Mouse (Mus musculus): ENCODE measurements around the gene Commd2.

Commd2 gene

DNA sequence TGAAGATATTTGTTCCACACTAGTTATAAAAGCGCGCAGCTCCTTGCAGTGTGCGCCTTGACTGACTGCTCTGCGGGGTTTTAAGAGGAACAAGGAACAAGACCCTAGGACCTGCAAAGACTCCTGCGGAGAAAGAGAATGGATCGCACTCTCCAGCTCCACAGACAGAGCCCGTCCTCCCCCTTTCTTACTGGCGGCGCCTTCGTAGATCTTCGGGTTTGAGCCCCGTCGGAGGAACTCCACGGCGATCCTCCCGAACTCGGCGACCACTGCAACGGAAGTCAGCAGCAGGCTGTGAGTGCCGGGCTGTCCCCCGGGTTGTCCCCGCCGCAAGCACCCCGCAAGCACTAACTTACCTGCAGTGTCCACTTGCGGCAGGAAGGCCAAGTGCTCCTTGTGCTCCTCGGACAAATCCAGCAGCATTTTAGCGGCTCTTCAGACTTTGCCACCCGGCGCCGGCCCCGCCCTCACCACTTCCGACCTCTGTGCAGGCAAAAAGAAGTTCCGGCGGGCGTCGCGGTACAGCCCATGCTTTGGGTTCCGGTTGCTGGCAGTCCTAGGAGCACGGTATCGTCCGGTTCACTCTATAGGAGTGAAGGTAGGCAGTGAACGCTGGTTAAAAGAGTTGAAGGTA lies at the start of gene Commd2:
Gene Commd2, minus strand, starts transcription at position 485 of the 634 bp plus-strand sequence.
- in situ Hi-C loops (cut with MboI, MseI): loop anchor here in 1 of 2 experiments (10.0 kb wide), 1 partner anchor 83 kb away; the partner anchor contains the start of gene Rnf13

DNA sequence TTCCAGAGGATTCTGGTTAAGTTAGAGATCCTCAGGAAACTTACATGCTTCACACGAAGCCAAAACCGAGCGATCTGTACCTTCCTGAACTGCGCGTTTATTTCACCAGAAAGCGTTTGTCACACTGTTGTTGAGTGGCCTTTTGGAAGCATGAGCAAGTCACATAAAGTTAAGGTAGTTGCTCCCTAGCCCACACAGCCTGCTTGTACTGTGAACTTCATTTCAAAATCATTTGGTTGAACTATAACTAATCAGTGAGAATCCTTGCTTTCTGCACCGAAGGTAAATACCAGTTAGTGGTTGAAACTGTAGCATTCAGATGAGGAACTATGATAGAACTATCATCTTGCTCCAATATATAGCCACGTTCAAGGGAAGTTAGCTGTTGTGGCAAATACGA lies 45.3 kb upstream of the Commd2 start:
- in situ Hi-C loops (cut with MboI, MseI): no loop called here

DNA sequence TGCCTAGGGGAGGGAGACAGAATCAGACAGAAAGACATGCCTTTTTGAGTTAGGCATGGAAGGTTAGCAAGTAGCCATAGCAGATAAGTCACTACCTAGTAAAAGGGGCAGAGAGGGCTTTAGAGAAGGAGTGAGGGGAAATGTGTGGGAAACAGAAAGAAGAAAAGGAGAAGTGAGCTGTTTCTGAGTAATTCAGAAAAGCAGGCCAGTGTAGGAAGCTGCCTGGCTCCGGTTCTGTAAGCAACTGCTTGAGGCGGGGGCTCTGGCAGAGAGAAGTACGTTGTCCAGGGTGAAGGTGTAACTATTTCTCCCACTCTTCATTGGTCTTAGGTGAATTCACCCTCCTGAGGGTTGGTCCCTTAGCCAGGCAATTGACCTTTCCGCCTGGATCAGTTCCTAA lies 44.7 kb upstream of the Commd2 start:
- in situ Hi-C loops (cut with MboI, MseI): no loop called here

DNA sequence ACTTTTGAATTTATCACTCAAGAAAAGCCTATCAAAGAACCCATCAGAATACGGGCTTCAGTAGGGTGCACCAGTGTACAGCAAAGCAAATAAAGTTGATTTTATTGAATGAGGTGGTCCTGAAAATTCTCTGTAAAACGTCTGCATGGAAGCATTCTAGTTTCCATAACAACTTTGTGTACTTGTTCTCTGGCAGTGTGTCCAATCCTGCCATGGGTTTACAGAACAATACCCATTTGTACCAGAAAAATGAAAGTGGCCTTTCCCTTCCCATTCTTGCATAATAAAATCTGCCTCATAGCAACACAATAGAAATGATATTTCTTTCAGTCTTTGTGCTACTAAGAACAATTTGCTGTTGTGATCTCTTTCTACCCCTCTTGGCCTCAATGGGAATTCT lies 41.2 kb upstream of the Commd2 start, which contains the start of gene Ankub1:
Gene Ankub1, minus strand, starts transcription at position 81 of the 400 bp plus-strand sequence.
- in situ Hi-C loops (cut with MboI, MseI): no loop called here

DNA sequence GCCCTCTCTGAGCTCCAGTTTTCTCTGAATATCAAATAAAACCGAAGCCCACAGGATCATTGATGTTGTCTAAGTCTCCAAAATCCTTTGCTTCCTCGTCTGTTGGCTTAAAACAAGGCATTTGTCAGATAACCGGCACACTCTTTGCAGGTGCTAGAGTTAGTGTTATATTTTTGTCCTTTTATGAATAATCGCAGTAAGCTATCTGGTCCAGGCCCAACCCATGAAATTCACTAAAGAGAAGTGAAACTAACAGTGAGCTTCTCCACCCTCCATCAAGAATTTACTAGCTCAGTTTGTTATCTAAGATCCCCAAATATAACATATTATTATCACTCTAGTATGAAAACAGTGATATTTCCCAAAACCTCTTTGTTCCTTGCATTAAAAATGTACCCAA lies 40.3 kb upstream of the Commd2 start:
- in situ Hi-C loops (cut with MboI, MseI): no loop called here

DNA sequence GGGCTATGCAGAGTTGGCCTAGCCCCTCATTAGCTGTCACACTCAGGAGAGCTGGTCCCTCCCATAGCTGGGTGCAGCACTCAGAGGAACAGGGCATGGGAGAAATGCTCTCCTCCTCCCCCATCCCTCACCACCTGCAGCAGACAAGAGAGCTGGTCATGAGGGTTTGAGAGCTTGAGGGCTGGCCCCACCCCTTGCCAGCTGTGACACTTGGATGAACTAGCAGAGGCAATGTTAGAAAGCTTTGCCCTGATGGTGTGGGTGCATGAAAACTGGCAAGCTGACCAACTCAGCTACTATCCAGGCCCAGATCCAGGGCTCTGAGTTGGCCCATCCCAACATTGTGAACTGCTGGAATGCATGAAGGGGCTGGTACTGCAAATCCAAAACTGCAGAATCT lies 26.3 kb upstream of the Commd2 start:
- in situ Hi-C loops (cut with MboI, MseI): no loop called here

DNA sequence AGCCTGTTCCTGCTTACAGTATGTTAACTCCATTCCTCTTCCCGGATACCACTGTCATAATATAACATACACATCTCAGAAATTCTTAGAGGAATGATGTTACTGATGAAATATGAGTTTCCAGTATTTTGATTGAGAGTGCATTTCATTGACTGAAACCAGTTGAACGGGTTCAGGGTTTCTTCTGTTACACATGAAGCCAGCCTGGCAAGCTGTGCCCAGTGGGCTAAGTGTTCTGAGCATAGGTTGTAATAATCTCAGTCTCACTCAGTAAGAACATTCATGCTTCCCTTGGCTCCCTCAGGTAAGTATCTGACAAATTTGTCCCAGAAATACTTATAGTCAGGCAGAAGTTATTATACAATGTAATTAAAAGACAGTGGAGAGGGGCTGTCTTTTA lies 22.6 kb upstream of the Commd2 start:
- in situ Hi-C loops (cut with MboI, MseI): no loop called here

DNA sequence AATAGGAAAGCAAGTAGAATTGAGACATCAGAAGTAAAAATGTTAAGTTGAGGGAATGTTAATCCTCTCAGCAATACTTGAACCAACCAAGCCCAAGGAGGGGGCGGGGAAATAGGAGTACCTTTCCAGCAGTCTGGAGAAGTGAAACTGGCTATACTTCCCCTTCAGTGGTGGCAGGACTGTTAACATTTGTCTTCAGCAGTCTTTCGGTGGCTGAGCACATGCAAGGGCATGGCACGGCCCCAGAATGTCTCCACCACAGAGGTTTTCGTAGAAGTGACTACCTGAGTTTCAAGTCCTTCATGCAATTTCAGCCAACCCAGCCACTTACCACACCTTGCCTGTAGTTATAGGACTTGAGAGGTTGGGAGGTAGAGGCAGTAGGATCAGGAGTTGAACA lies 22.1 kb upstream of the Commd2 start:
- in situ Hi-C loops (cut with MboI, MseI): no loop called here

DNA sequence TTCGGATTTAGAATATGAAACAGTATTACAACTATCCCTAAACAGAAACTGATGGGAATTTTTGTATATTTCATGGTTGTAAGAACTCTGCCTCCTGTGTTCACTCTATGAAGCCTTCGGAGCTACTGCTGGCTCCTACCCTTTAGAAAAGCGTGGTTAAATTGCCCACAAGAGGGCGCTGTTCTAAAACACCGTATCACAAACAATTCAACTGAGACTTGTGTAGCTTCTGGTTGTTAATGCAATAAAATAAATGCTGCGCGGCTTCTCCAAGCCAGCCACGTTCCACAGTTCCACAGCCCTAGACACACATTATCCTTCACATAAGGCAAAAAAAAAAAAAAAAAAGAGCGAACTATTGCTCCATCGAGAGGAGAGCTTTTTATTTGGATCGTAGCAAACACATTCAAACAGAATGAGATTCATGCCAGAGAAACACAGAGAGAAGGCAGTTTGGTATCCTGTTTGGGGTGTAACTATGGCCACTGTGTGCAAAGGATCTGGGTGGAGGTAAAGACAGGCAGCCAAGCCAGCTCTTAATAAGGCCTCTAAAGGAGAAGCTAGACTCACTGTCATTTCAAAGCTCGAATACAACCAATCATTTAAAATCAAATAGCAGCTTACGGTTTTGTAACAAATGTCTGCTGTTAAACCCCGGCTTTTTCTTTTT lies 15.7 kb upstream of the Commd2 start:
- in situ Hi-C loops (cut with MboI, MseI): loop anchor here (5.0 kb wide), 2 partner anchors 85 to 450 kb away; no protein-coding TSS in a partner anchor

DNA sequence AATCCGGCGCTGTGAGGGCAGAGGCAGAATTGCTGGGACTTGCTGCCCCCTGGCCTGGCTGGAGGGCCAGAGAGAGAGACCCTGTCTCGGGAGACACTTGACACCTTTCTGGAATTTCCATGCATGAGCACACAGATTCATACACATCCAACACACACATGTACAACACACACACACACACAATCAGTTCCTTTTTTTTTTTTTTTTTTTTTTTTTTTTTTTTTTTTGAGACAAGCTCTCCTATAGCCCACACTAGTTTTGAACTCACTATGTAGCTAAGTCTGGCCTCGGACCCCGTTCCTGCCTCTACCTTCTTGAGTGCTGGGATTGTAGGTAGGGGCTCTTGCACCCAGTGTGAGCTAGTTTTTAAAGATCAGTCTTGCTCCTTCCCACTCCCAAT lies 14.4 kb upstream of the Commd2 start:
- in situ Hi-C loops (cut with MboI, MseI): loop anchor here (5.0 kb wide), 2 partner anchors 86 to 451 kb away; no protein-coding TSS in a partner anchor

DNA sequence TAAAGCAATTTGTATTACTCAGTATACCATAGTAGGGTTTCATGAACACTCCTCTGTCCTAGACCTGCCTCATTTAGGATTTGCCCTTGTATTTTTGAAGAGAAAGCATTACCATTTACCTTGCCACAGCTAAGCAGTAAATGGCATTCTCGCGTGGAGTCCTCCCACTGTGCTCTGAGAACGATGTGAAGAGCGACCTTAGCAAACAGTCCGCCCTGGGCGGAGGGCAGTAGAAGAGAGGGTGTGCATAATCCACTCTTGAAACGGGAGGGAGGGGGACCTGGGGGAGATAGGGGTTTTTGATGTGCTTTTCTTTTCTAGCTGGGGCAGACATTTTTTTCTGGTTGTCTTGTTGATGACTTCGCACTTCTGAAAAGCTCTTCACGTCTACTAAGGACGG lies 13.2 kb upstream of the Commd2 start:
- in situ Hi-C loops (cut with MboI, MseI): loop anchor here (5.0 kb wide), 2 partner anchors 88 to 453 kb away; no protein-coding TSS in a partner anchor

DNA sequence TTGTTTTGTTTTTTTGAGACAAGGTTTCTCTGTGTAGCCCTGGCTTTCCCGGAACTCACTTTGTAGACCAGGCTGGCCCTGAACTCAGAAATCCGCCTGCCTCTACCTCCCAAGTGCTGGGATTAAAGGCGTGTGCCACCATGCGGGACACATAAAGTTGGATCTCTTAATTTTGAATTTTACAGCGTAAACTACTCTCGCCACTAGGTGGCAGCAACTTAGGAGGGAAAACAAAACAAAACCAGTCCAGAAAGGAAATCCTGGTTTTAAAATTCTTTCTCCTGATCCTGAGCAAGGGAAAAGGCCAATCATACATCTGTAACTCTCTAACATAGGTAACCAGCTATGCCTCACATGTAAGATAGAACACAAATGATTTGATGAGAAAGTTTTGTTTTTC lies 12.2 kb upstream of the Commd2 start:
- in situ Hi-C loops (cut with MboI, MseI): no loop called here

DNA sequence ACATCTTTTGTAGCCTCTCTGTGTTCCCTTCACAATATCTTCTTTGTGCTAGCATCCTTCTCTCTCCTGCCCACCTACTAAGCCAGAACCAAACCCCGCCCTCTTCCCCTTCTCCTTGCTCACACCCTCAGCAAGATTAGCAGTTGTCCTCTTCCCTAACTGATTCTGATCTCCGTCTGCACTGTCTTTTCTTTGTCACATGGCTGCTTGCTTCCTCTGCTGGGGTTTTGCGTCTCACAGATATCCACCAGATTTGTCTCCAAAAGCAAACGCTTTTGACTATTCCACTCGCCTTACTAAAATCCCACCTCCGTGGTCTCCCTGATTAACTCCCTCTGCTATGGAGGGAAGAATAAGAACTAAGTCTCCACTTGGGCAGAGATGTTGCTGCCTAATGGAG lies 7.1 kb upstream of the Commd2 start:
- in situ Hi-C loops (cut with MboI, MseI): loop anchor here in 1 of 2 experiments (10.0 kb wide), 1 partner anchor 76 kb away; the partner anchor contains the start of gene Rnf13

DNA sequence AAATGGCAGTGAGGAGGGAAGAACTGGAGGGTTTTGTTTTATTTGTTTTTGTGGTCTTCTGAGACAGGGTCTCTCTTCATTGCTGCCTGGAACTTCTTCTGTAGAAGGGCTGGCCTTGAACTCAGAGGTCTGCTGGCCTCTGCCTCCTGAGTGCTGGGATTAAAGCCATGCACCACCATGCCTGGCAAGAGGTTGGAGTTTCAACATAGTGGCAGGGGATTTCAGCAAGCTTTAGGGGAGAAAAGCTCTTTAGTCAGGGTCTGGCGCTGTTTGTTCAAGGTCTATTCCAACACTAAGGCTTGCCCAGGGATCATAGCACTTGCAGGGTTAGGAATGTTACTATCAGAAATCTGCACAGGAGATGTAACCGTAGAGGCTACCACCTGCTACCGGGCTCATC lies 2.1 kb upstream of the Commd2 start:
- in situ Hi-C loops (cut with MboI, MseI): loop anchor here in 1 of 2 experiments (10.0 kb wide), 1 partner anchor 81 kb away; the partner anchor contains the start of gene Rnf13

DNA sequence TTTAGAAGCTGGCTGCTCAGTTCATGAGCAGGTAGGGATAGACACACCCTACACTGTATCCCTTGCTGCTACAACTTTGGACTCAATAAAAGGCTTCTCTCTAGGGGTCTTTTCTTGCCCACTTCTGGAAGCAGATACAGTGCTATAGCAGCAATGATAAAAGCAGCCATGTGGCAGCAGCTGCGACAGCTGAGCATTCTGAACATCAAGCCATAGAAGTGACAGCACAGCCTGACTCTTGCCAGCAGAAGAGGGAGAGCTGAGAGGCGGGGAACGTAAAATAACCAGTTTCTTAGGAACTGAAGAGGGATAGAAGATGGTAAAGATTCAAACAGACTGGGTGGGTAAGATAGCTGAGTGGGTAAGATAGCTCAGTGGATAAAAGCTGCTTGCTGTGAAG lies 970 bp upstream of the Commd2 start:
- in situ Hi-C loops (cut with MboI, MseI): loop anchor here in 1 of 2 experiments (10.0 kb wide), 1 partner anchor 82 kb away; the partner anchor contains the start of gene Rnf13

DNA sequence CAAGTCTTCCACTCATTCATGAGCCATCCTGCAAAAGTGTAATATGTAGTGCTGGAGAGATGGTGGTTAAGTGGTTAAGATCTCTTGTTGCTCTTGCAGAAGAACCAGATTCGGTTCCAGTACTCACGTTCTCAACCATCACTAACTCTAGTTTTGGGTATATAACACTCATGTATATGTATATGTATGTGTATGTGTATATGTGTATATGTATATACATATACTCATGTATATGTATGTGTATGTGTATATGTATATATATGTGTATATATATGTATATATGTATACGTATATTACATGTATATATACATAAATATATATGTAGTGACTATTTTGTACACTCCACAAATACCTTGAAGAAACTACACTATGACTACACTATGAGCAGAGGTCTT lies 347 bp upstream of the Commd2 start:
- in situ Hi-C loops (cut with MboI, MseI): loop anchor here in 1 of 2 experiments (10.0 kb wide), 1 partner anchor 83 kb away; the partner anchor contains the start of gene Rnf13

DNA sequence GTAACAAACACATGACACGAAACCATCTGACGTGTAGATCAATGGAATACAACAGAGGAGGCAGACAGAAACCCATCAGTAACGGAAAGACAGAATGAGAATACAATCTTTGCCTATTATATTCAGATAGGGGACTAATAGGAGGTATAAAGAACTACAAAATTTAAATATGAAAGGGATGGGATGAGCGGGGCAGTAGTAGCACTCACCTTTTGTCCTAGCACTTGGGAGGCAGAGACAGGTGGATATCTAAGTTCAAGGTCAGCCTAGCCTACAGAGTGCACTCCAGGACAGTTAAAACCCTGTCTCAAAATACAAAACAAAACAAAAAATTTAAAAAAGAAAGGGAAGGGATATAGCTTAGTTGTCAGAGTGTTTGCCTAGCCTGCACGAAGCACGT lies 8.3 kb downstream of the Commd2 start:
- in situ Hi-C loops (cut with MboI, MseI): no loop called here

DNA sequence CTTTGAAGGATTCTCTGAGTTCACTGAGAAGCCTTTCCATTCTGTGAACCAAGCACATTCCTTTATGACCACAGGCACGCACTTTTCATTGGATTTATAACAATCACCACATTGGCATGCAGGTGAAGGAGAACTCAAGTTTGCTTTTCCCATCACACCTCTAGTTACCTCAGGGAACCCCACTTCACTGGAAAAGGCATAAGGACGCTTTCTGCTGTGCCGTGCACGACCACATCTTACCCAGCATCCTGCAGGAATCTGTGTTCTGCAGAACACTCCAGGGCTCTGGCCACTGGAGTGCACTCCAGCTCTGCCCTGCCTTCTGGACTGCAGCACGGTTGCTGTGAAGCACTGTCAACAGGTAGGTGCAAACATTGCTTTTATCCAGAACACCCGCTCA lies 13.9 kb downstream of the Commd2 start:
- in situ Hi-C loops (cut with MboI, MseI): no loop called here

DNA sequence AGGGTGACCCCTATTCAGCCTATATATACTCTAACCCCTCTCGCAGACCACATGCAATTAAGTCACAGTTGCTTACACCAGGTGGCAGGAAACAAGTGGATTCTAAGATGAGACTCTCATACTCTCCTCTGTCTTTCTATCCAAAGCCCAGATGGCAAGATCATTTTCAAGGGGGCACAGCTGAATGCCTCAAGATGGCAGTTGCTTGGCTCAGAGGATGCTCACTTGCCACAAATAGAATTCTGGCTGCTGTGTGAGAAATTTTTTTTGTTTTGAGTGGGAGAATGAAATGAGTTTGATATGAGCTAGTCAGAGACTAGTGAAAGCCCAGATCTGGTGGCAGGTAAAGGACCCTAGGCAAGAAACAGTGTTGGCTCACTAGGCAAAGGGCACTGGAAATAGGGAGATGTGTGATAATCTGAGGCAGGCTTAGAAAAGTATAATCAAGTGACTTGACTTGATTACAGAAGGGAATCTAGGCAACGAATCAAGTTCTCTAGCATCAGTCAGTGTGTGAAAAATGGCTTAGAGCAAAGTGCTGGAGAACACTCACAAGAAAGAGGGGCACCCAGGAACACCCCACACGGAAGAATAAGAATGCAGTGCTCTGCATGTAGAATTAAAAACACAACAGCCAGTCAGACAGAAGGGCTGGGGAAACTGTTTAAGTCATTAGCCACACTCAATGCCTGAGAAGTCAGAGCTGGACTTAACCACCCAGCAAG lies 16.6 kb downstream of the Commd2 start:
- in situ Hi-C loops (cut with MboI, MseI): no loop called here

DNA sequence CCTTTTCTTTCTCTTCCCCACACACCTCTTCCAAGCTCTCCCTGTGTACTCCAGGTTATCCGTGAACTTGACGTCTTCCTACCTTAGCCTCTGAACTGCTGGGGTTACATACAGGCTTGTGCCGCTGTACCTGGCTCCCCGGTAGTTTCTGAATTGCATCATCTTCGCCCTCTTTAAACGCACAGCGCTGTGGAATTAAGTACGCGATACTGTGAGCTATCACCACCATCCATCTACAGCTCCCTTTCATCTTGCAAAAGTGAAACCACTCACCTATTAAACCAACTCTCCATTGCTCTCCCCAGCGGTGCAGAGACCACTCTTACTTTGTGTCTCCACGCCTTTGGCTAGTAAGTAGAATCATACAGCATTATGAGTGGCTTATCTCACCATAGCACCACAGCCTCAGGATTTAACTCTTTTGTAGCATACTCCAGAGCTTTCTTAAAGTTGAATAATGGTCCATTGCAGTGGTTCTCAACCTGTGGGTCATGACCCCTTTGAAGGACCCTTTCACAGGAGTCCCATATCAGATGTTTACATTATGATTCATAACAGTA lies 24.5 kb downstream of the Commd2 start:
- in situ Hi-C loops (cut with MboI, MseI): no loop called here

DNA sequence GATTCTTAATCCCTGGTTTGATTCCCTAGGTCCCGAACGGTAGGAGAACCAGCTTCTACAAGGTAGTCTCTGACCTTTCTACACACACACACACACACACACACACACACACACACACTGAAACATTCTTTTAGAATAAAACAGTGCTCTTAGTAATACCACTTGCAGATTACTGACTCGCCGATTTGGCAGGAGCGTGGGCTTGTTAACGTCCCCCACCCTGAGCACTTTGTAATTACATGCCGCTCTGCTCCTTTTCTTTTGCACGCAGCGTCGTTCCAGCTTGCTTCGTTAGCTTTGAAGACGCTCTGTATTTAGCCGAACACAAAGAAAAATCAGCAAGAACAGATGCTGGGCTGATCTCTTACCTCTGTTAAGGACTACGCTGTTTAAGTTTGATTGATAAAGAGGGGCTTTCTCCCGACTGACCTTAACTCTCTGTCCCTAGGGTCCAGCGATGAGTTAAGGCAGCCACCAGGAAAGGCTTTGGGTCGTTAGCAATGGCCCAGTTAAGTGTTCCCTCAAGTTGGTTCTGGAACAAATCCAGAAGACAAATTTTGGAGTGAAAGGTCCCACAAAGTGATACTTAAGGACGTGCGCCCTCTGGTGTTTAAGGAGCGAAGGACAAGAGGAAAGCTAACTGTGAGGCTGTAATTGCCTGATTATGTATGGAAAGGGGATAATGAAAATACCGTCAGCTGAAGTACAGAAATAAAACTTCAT lies 26.1 kb downstream of the Commd2 start:
- in situ Hi-C loops (cut with MboI, MseI): no loop called here
